Mouse (Mus musculus): ENCODE data around the gene Snurf. TPM values are rescaled to one million over a fixed set of nuclear protein-coding genes. Genes with fewer than 3 reads are reported as not detected.

Snurf gene
- polyA plus RNA-seq (2016; fragmentation: Nextera tagmentation; extraction: Ambion mirVana): 61.2 and 84.4 TPM in 2 replicates

DNA sequence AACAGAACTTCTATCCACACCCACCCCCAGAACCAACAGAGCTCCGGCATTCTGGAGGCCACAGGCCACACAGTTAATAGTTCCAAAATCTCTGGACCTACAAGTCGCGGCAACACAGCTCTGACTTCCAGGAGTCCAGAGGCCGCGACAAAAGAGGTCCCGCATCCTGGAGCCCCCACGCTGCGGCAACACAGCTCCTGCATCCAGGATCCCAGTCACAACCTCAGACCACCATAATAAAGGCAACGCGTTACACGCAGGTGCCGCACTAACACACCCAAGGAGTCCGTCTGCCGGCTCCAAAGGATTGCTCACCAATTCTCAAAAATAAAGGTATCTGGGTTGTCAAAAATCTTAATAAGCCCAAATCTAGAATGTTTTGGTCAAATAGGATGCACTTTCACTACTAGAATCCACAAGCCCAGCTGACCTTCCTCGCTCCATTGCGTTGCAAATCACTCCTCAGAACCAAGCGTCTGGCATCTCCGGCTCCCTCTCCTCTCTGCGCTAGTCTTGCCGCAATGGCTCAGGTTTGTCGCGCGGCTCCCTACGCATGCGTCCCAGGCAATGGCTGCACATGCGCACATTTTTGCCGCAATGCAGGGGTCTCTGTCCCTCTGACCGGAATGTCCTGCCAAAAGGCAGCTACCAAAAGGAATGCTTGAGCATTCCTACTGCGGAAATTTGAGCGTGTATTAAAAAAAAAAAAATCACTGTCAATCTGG lies at the start of gene Snurf, which contains the start of gene Gm38393:
Snurf (minus strand) TSS at position 444 of the 725 bp plus-strand sequence.
Gm38393 (minus strand) TSS at position 459 of the 725 bp plus-strand sequence.
- DNase-seq (ENCODE audit: extremely low spot score, low spot score): peak; percentile 57
- 41% methylated on average over 30 of the region's 30 CpGs for WGBS

DNA sequence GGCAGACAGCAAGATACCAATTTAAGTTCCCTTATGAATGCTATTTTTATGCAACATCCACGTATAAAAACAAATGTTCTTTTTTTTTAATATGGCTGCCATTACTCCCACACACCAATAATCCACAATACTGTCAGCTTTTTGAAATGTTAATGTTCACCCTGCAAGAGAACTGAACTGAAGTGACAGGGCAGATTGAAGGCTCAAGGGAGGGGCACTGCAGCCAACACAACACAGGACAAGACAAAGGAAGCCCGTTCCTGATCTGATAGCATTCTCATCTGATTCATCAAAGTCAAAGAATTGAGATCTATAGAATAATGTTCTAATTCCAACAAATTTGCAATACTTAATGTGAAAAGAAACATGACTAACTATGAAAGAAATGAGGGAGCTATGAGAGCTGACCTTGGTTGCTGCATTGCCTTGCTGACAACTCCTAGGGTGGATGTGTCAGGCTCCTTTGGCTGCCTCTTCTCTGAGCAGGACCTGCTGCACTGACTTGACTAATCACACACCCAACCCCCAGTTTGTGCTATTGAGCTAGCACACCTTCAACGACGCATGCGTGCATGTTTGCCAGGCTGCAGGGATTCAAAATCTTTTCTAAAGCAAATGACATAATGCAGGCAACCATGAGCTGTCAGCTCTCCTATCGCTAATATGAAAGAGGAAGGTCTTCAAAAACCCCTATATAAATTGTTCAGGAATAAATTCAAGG lies 42.8 kb upstream of the Snurf start:
- no peak for DNase-seq (ENCODE audit: extremely low spot score, low spot score)
- 87% methylated on average over 6 of the region's 6 CpGs for WGBS
- Histone ChIP-seq H3K4me1 (no peaks in the 10 kb centered on the region), H3K9me3 (peaks cover 7% of the 10 kb centered on the region), H3K4me3 (no peak overlapping the region), H3K27ac (no peak overlapping the region), H3K36me3 (replicated peaks) (no peaks in the 10 kb centered on the region), H3K27me3 (ENCODE audit: poor library complexity, severe bottlenecking) (no peaks in the 10 kb centered on the region)

More for the DNA sequence above, at the start of gene Snurf, which contains the start of gene Gm38393:
- Histone ChIP-seq H3K4me3 (peak within 1 kb of the TSS; percentile 59), H3K36me3 (replicated peaks) (no peaks in the 10 kb centered on the region), H3K9me3 (peaks cover 25% of the 10 kb centered on the region), H3K27ac (peak within 1 kb of the TSS; percentile 87), H3K27me3 (ENCODE audit: poor library complexity, severe bottlenecking) (no peaks in the 10 kb centered on the region), H3K4me1 (peaks cover 6% of the 10 kb centered on the region; the same call in 1 of the 2 replicates)

DNA sequence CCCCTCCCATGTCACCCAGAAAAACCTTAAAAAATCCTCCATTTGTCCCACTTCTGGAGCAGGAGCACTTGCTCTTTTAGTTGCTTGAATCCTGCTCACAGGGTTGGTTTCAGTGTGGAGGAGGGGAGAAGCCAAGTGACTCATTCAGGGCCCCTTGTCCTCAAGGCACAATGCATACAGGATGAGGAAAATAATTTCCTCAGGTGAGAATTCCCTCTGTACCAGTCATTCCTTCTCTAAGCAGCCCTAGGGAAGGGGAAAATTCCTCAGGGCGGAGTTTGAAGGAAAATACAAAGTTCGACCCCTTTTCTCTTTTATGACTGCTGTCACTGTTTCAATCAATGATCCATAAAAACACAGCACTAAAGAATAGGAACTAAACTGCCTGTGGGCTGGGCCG lies 8.3 kb upstream of the Snurf start:
- Histone ChIP-seq H3K4me3 (no peak overlapping the region), H3K27ac (no peak overlapping the region), H3K36me3 (replicated peaks) (no peaks in the 10 kb centered on the region), H3K27me3 (ENCODE audit: poor library complexity, severe bottlenecking) (no peaks in the 10 kb centered on the region), H3K4me1 (no peaks in the 10 kb centered on the region), H3K9me3 (peaks cover 12% of the 10 kb centered on the region; the same call in 1 of the 2 replicates)
- 80% methylated on average over 3 of the region's 3 CpGs for WGBS
- DNase-seq (ENCODE audit: extremely low spot score, low spot score): no peak

DNA sequence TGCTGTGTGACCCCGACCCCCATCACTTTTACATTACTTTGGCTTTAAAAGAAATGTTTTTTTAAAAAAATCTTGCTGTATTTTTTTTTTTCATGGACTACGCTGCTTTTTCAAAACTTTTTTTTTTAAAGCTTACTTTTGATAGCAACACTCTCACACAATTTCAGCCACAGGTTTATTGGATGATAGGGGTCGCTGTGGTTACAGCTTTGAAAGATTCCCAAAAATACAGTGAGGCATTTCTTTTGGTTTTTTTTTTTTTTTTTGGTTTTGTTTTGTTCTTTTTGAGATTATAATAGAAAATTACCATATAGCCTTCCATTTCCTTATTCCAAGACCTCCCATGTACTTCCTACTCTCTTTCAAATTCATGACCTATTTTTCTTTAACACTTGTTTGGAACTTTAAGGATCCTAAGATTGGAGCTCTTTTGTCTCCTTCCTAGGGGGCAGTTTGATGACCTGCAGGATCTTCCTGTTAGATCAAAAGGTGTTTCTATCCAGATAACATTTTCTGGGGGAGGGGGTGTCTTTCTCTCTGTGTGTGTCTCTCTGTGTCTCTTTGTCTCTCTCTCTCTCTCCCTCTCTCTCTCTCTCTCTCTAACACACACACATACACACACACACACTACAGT lies 3.0 kb upstream of the Snurf start:
- Histone ChIP-seq H3K36me3 (replicated peaks) (no peaks in the 10 kb centered on the region), H3K27ac (no peak overlapping the region), H3K27me3 (ENCODE audit: poor library complexity, severe bottlenecking) (no peaks in the 10 kb centered on the region), H3K4me3 (no peak overlapping the region), H3K4me1 (peaks cover 2% of the 10 kb centered on the region; the same call in 1 of the 2 replicates), H3K9me3 (peaks cover 32% of the 10 kb centered on the region)
- DNase-seq (ENCODE audit: extremely low spot score, low spot score): no peak
- WGBS: 48% methylated on average over 3 of the region's 3 CpGs

DNA sequence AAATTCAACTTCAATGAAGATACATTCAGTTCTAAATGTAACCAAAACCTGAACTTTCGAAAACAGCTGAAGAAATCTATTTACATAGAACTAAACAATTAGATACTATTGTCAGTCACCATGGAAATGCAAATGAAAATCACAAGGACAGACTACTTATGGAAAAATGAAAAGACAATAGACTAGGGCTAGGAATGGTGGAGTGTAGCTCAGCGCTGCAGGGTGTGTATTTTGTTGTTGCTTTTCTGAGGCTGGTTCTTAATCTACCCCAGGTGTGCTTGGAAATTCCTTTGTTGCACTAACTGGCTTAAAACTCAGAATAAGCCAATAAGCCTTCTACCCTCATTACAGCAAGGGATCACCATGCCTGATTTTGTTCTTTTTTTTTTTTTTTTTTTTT lies 1.4 kb upstream of the Snurf start:
- Histone ChIP-seq H3K9me3 (peaks cover 28% of the 10 kb centered on the region), H3K4me1 (peaks cover 6% of the 10 kb centered on the region; the same call in 1 of the 2 replicates), H3K27ac (no peak overlapping the region), H3K4me3 (no peak overlapping the region), H3K27me3 (ENCODE audit: poor library complexity, severe bottlenecking) (no peaks in the 10 kb centered on the region), H3K36me3 (replicated peaks) (no peaks in the 10 kb centered on the region)
- DNase-seq (ENCODE audit: extremely low spot score, low spot score): no peak
- 37% methylated on average over 2 of the region's 2 CpGs for WGBS

DNA sequence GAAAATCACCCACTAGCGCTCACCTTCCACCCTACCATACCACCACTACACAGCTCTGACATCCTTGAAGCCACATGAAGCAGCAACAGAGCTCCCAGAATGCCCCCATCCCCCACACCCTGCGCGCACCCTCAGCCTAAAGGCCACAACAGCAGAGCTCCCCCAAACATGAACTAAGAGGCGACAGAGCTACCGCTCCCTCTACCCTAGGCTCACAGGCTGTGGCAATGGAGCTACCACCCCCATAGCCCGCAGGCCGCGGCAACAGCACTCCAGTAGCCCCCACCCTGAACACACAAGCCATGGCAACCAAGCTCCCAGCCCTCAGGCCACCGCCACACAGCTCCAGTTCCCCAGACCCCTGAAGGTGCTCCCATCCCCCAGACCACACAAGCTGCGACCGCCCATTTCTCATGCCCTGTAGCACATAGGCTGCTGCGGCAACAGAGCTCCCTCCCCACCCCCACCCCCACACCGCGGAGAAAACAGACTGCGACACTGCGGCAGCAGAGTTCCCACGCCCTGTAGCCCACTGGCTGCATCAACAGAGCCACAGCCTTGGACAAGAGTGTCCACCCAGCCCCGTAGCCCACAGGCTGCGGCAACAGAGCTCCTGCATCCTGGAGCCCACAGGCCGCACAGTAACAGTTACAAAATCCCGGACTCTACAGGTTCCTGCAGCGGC lies 786 bp downstream of the Snurf start:
- H3K36me3 ChIP-seq (replicated peaks): no peaks in the 10 kb centered on the region
- 40% methylated on average over 22 of the region's 22 CpGs for WGBS
- no peaks in the 10 kb centered on the region for H3K27me3 ChIP-seq (ENCODE audit: poor library complexity, severe bottlenecking)
- peak overlapping the region; percentile 59 for H3K4me3 ChIP-seq
- peak overlapping the region; percentile 87 for H3K27ac ChIP-seq
- H3K4me1 ChIP-seq: peaks cover 6% of the 10 kb centered on the region; the same call in 1 of the 2 replicates
- H3K9me3 ChIP-seq: peaks cover 24% of the 10 kb centered on the region
- DNase-seq (ENCODE audit: extremely low spot score, low spot score): peak; percentile 75

DNA sequence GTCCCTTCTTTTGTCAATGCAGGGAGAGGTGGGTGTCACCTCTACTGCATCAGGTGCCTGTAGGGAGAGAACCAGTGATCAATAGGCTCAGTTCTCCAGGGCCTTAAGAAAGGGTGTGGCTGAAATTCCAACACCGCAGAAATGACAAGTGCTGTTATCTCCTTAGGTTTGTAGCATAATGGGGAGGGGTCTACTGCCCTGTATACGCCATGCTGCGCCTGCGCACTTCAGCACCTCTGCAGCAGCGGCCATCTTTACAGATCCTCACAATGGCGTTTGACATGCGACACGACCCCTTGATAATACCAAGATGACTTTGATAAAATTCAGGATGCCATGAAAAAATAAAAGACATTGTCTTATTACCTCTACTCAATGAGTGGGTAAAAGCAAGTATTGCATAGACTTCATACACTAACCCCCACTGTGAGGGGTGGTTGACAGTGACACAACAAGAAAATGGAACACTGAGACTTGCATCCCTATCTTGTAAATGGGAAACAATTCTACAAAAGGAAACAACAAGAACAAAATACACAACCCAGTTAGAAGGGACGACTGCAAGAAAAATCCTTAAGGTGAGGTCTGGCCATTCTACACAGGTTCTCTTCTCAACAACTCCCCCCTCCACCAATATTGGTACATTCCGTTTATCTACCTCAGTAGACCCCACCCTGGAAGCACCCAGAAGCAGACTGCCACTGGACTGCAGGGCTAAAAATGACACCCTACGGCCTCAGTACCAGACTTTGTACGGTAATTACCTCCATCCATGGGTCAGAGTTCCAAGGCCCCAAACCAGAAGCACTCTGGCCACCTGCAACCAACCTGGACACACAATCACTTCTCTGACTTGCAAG lies 1.6 kb downstream of the Snurf start:
- Histone ChIP-seq H3K9me3 (peaks cover 24% of the 10 kb centered on the region), H3K36me3 (replicated peaks) (0 out of 2 replicates have a peak, but pooled peaks cover under 1% of the 10 kb centered on the region), H3K27me3 (ENCODE audit: poor library complexity, severe bottlenecking) (no peaks in the 10 kb centered on the region), H3K4me3 (peak overlapping the region; percentile 59), H3K4me1 (peaks cover 6% of the 10 kb centered on the region; the same call in 1 of the 2 replicates), H3K27ac (peak overlapping the region; percentile 87)
- DNase-seq (ENCODE audit: extremely low spot score, low spot score): peak; percentile 24
- 43% methylated on average over 12 of the region's 12 CpGs for WGBS

DNA sequence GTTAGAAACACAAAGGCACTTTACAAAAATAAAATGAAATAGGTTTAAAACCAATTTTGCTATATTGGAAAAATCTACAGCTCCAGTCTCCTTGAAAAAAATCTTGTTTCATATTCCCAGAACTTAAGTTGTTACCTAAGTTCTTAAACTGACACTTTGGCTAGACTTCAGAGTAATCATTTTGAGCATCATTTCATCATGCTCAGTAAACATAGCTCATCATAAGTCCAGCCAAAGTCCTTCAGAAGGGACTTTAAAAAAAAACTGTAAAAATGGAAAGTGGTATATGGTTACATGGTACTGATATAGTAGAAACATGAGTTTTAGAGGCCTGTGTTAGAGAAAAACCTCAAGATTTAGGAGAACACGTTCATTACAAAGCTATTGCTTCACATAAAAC lies 26.2 kb downstream of the Snurf start:
- Histone ChIP-seq H3K9me3 (no peaks in the 10 kb centered on the region; the same call in 1 of the 2 replicates), H3K27ac (no peak overlapping the region), H3K4me3 (no peak overlapping the region), H3K27me3 (ENCODE audit: poor library complexity, severe bottlenecking) (no peaks in the 10 kb centered on the region), H3K36me3 (replicated peaks) (peaks cover 20% of the 10 kb centered on the region), H3K4me1 (no peaks in the 10 kb centered on the region)
- 71% methylated on average over 1 of the region's 1 CpGs for WGBS
- no peak for DNase-seq (ENCODE audit: extremely low spot score, low spot score)

Other genes with a start within 250 kb of the Snurf start
- 1.3 and 1.7 TPM in 2 replicates for gene Gm38393, start within 50 bp of the Snurf start, polyA plus RNA-seq (2016; fragmentation: Nextera tagmentation; extraction: Ambion mirVana)
- gene Snrpn, start 135.2 kb upstream of the Snurf start, polyA plus RNA-seq (2016; fragmentation: Nextera tagmentation; extraction: Ambion mirVana): 123 and 126 TPM in 2 replicates